17 mouse cellular contexts compared by ENCODE assay signal in genomic region chr11:87758161-87758911, GRCm38 (mm10). TPM values are rescaled to one million over a fixed set of nuclear protein-coding genes. Genes with fewer than 3 reads are reported as not detected.
DNase-seq lines count a peak whose midpoint lies in the region; ATAC-seq and TF ChIP-seq lines count a peak whose summit lies in the region.
"Had no signal": no experiment of that assay in that cellular context is flagged by ENCODE, and none has a peak within 500 bp of the region (broad histone marks: within the 10 kb centered on the region; RNA-seq: fewer than 3 reads in every experiment).

No protein-coding gene starts in this region.

- H3K36me3 ChIP-seq in macrophage (ENCODE audit: inconsistent target) = no peaks in the 10 kb centered on the region
- H3K36me3 ChIP-seq in intestine, embryonic 16.5 days (ENCODE audit: control insufficient read depth, insufficient read depth, low read length) = no peaks in the 10 kb centered on the region
- H3K36me3 ChIP-seq: embryonic facial prominence, embryonic 12.5 days; heart, embryonic 12.5 days; hindbrain, embryonic 13.5 days; kidney, embryonic 15.5 days; limb, embryonic 12.5 days had no signal

- no peak overlapping the region for H3K9ac ChIP-seq in intestine, embryonic 16.5 days (ENCODE audit: low read depth, low read length)
- H3K9ac ChIP-seq: embryonic facial prominence, embryonic 12.5 days; forebrain, embryonic 13.5 days; heart, embryonic 12.5 days; hindbrain, embryonic 13.5 days; kidney, embryonic 15.5 days; limb, embryonic 12.5 days had no signal

- ATAC-seq in intestine, embryonic 16.5 days = no peak
- ATAC-seq: forebrain, embryonic 13.5 days had no signal

- no peaks in the 10 kb centered on the region for H3K9me3 ChIP-seq in intestine, embryonic 16.5 days (ENCODE audit: control insufficient read depth, low read length)
- H3K9me3 ChIP-seq: embryonic facial prominence, embryonic 12.5 days; forebrain, embryonic 13.5 days; heart, embryonic 12.5 days; hindbrain, embryonic 13.5 days; kidney, embryonic 15.5 days; limb, embryonic 12.5 days had no signal

- no peak for DNase-seq in lung, adult 2 months
- DNase-seq in lung, postnatal 10 days = no peak
- peak; percentile 63 for DNase-seq in thymus, postnatal 25 days
- DNase-seq in left cerebral cortex, postnatal 25 days (ENCODE audit: low spot score in 2 of 2) = no peak
- no peak for DNase-seq in urinary bladder, postnatal 25 days (ENCODE audit: low spot score)
- DNase-seq: cerebellum, postnatal 10 days; layer of hippocampus, postnatal 36 days had no signal

- intact Hi-C loops in left cerebral cortex, postnatal 25 days (cut with DNase I) = loop anchor here (10.0 kb wide), 1 partner anchor 544 kb away; no protein-coding TSS in a partner anchor

- H3K4me2 ChIP-seq in intestine, embryonic 16.5 days (ENCODE audit: low read depth, low read length) = no peak overlapping the region
- H3K4me2 ChIP-seq: embryonic facial prominence, embryonic 12.5 days; forebrain, embryonic 13.5 days; heart, embryonic 12.5 days; hindbrain, embryonic 13.5 days; kidney, embryonic 15.5 days; limb, embryonic 12.5 days had no signal

- H3K79me2 ChIP-seq in macrophage (ENCODE audit: inconsistent target) = peaks cover 40% of the 10 kb centered on the region

- peak overlapping the region; percentile 12 for H3K4me3 ChIP-seq in lung, adult 2 months (replicated peaks; ENCODE audit: extremely low read depth, low read depth, low read length)
- H3K4me3 ChIP-seq in bone marrow macrophage, adult 2 months (ENCODE audit: insufficient read depth, low read length) = peak overlapping the region; percentile 90
- H3K4me3 ChIP-seq in macrophage (ENCODE audit: inconsistent target) = peak overlapping the region; percentile 97; the same call in 1 of the 2 replicates
- H3K4me3 ChIP-seq in intestine, embryonic 16.5 days (ENCODE audit: low read length) = no peak overlapping the region
- H3K4me3 ChIP-seq: embryonic facial prominence, embryonic 12.5 days; forebrain, embryonic 13.5 days; heart, embryonic 12.5 days; hindbrain, embryonic 13.5 days; kidney, embryonic 15.5 days; limb, embryonic 12.5 days had no signal

- TF ChIP-seq POLR2A in lung, adult 2 months (IDR thresholded peaks at IDR 0.05; ENCODE audit: borderline replicate concordance, extremely low read depth, low read depth, low read length) = no peak
- no peak for TF ChIP-seq POLR2A in bone marrow macrophage, adult 2 months (IDR thresholded peaks at IDR 0.05; ENCODE audit: borderline replicate concordance, low read depth, low read length)

- peak overlapping the region; percentile 40 for H3K27ac ChIP-seq in bone marrow macrophage, adult 2 months (ENCODE audit: insufficient read depth, low read depth, low read length)
- H3K27ac ChIP-seq in macrophage = no peak overlapping the region
- no peak overlapping the region for H3K27ac ChIP-seq in intestine, embryonic 16.5 days (ENCODE audit: low read length)
- H3K27ac ChIP-seq: embryonic facial prominence, embryonic 12.5 days; forebrain, embryonic 13.5 days; hindbrain, embryonic 13.5 days; kidney, embryonic 15.5 days; limb, embryonic 12.5 days had no signal

- no peaks in the 10 kb centered on the region for H3K4me1 ChIP-seq in lung, adult 2 months (ENCODE audit: control insufficient read depth, insufficient read depth, low read length)
- H3K4me1 ChIP-seq in bone marrow macrophage, adult 2 months (ENCODE audit: control insufficient read depth, insufficient read depth, low read length) = peaks cover 21% of the 10 kb centered on the region
- no peaks in the 10 kb centered on the region for H3K4me1 ChIP-seq in intestine, embryonic 16.5 days (ENCODE audit: control insufficient read depth, insufficient read depth, low read length)

- TF ChIP-seq CTCF in lung, adult 2 months (IDR thresholded peaks at IDR 0.05; ENCODE audit: insufficient read depth, low read length) = no peak
- no peak for TF ChIP-seq CTCF in bone marrow macrophage, adult 2 months (IDR thresholded peaks at IDR 0.05; ENCODE audit: low read depth, low read length)

- peaks cover 37% of the 10 kb centered on the region for H3K27me3 ChIP-seq in intestine, embryonic 16.5 days (replicated peaks; ENCODE audit: control insufficient read depth, insufficient read depth, low read length)

- 68% methylated on average over 7 of the region's 7 CpGs for WGBS in lung, adult 2 months
- 38% methylated on average over 7 of the region's 7 CpGs for WGBS in macrophage (ENCODE audit: missing documents)
- WGBS in intestine, embryonic 16.5 days = 78% methylated on average over 7 of the region's 7 CpGs

RNA-seq across cellular contexts. Expression of gene Tspoap1, which starts 2.0 kb away (rescaled TPM):
- polyA plus RNA-seq in lung, adult 2 months (2012; rRNA removed) = 5.8 TPM in 2 replicates
- 2.6 and 2.9 TPM in 2 replicates for polyA plus RNA-seq in bone marrow macrophage, adult 2 months (2012; ENCODE audit: insufficient read depth, insufficient read length, missing spikeins)
- 100 to 1,000 TPM in 17 of 26 experiments, 10 to 100 TPM in 9; 37.2 to 460 (median 156) TPM for total RNA-seq in macrophage (2018; cell fraction: chromatin; rRNA removed)
- 10 to 100 TPM in 2 of 26 experiments, 1 to 10 TPM in 15, under 1 TPM in 9; 0.56 to 16.9 (median 1.2) TPM for total RNA-seq in macrophage (2018; cell fraction: cytosol; rRNA removed)
- total RNA-seq in macrophage (2018; cell fraction: nucleus; rRNA removed) = 100 to 1,000 TPM in 4 of 26 experiments, 10 to 100 TPM in 22; 16.3 to 153 (median 46.3) TPM
- polyA plus RNA-seq in macrophage (2018) = 0.82 to 1.7 TPM (median 1.6 TPM) in 3 replicates
- total RNA-seq in left cerebral cortex, postnatal 25 days (2021) = 100 to 1,000 TPM; 165 to 189 TPM
- 0.83 and 1.2 TPM in 2 replicates for polyA plus RNA-seq in intestine, embryonic 16.5 days (2015; fragmentation: Nextera tagmentation; extraction: Ambion mirVana)
- total RNA-seq: gastrocnemius, adult 8-10 months had no signal

RNA-seq across cellular contexts. Expression of gene Supt4a, which starts 21.0 kb away (rescaled TPM):
- 44.7 and 73.4 TPM in 2 replicates for polyA plus RNA-seq in lung, adult 2 months (2012; rRNA removed)
- polyA plus RNA-seq in bone marrow macrophage, adult 2 months (2012; ENCODE audit: insufficient read depth, insufficient read length, missing spikeins) = 136 and 142 TPM in 2 replicates
- total RNA-seq in macrophage (2018; cell fraction: chromatin; rRNA removed) = 10 to 100 TPM in 14 of 26 experiments, 1 to 10 TPM in 12; 2.1 to 21.4 (median 10.3) TPM
- 100 to 1,000 TPM in 5 of 26 experiments, 10 to 100 TPM in 21; 65.1 to 109 (median 81.3) TPM for total RNA-seq in macrophage (2018; cell fraction: cytosol; rRNA removed)
- 10 to 100 TPM in 25 of 26 experiments, 1 to 10 TPM in 1; 9.1 to 39.1 (median 27.6) TPM for total RNA-seq in macrophage (2018; cell fraction: nucleus; rRNA removed)
- 69.4 to 113 TPM (median 85.3 TPM) in 3 replicates for polyA plus RNA-seq in macrophage (2018)
- total RNA-seq in left cerebral cortex, postnatal 25 days (2021) = 10 to 100 TPM; 69.9 to 86.3 TPM
- 108 and 111 TPM in 2 replicates for polyA plus RNA-seq in intestine, embryonic 16.5 days (2015; fragmentation: Nextera tagmentation; extraction: Ambion mirVana)

RNA-seq across cellular contexts. Expression of gene Mpo, which starts 35.0 kb away (rescaled TPM):
- 0.11 and 0.60 TPM in 2 replicates for polyA plus RNA-seq in lung, adult 2 months (2012; rRNA removed)
- 1.1 and 1.7 TPM in 2 replicates for polyA plus RNA-seq in bone marrow macrophage, adult 2 months (2012; ENCODE audit: insufficient read depth, insufficient read length, missing spikeins)
- total RNA-seq in macrophage (2018; cell fraction: chromatin; rRNA removed) = under 1 TPM in 1 of 26 experiments, not detected in 25; 0.29 TPM
- 1 to 10 TPM in 2 of 26 experiments, under 1 TPM in 20, not detected in 4; 0.07 to 1.3 (median 0.37) TPM for total RNA-seq in macrophage (2018; cell fraction: cytosol; rRNA removed)
- 1 to 10 TPM in 2 of 26 experiments, under 1 TPM in 10, not detected in 14; 0.18 to 2.7 (median 0.68) TPM for total RNA-seq in macrophage (2018; cell fraction: nucleus; rRNA removed)
- 0.19 to 2.7 TPM (median 1.0 TPM) in 3 replicates for polyA plus RNA-seq in macrophage (2018)
- not detected for total RNA-seq in left cerebral cortex, postnatal 25 days (2021)
- 1.8 and 6.1 TPM in 2 replicates for polyA plus RNA-seq in intestine, embryonic 16.5 days (2015; fragmentation: Nextera tagmentation; extraction: Ambion mirVana)
- total RNA-seq: gastrocnemius, adult 8-10 months had no signal
